Mouse (Mus musculus): ENCODE data around the gene Rhpn2.

DNA sequence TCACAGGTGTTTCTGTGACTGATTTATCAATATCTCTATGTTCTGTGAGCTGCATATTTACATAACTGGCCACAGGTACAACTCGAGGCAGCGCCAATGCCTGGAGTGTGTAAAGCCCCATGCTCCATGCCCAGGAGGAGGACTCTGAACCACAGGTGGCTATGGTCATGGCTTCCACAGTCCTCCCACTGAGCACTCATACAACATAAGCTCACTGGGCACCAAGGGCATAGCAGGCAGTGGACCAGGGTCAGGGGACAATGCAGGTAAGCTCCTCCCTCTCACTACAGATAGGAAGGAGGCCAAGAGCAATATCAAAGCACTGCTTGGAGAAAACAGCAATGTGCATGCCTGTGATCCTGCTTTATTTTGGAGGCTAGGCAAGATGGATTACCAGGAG is 38.3 kb upstream of the Rhpn2 start:
- no peak for TF ChIP-seq POLR2A (IDR thresholded peaks at IDR 0.05; ENCODE audit: borderline replicate concordance, low read depth, low read length)
- no peak for TF ChIP-seq CTCF (IDR thresholded peaks at IDR 0.05; ENCODE audit: low read depth, low read length)

Measured in bone marrow macrophage, adult 2 months (primary cell).